ENCODE assay signal across 7 mouse cellular contexts in genomic region chr6:149408833-149409332, GRCm38 (mm10). TPM values are rescaled to one million over a fixed set of nuclear protein-coding genes. Genes with fewer than 3 reads are reported as not detected.
DNase-seq lines count a peak whose midpoint lies in the region; ATAC-seq and TF ChIP-seq lines count a peak whose summit lies in the region.

Gene Bicd1 (plus strand): TSS chr6:149408886.

- 0 out of 2 replicates have a peak, but pooled peaks cover 4% of the 10 kb centered on the region for H3K4me1 ChIP-seq in embryonic facial prominence, embryonic 12.5 days
- no peaks in the 10 kb centered on the region for H3K4me1 ChIP-seq in kidney, adult 2 months (ENCODE audit: control insufficient read depth, insufficient read depth, low read length)
- H3K4me1 ChIP-seq in limb, embryonic 11.5 days (ENCODE audit: control insufficient read depth, insufficient read depth, low read length) = no peaks in the 10 kb centered on the region
- H3K4me1 ChIP-seq in midbrain, embryonic 13.5 days (replicated peaks) = peaks cover 15% of the 10 kb centered on the region

- H3K9me3 ChIP-seq in embryonic facial prominence, embryonic 12.5 days = no peaks in the 10 kb centered on the region
- H3K9me3 ChIP-seq in limb, embryonic 11.5 days (ENCODE audit: control insufficient read depth, low read length) = no peaks in the 10 kb centered on the region
- H3K9me3 ChIP-seq in midbrain, embryonic 13.5 days = no peaks in the 10 kb centered on the region

- under 1% methylated on average over 30 of the region's 30 CpGs for WGBS in embryonic facial prominence, embryonic 12.5 days
- under 1% methylated on average over 30 of the region's 30 CpGs for WGBS in kidney, adult 2 months
- under 1% methylated on average over 30 of the region's 30 CpGs for WGBS in limb, embryonic 11.5 days
- under 1% methylated on average over 30 of the region's 30 CpGs for WGBS in midbrain, embryonic 13.5 days

- peak within 1 kb of the TSS; percentile 69 for H3K4me3 ChIP-seq in embryonic facial prominence, embryonic 12.5 days
- peak within 1 kb of the TSS; percentile 71 for H3K4me3 ChIP-seq in kidney, adult 2 months (ENCODE audit: insufficient read depth, low read depth, low read length)
- peak within 1 kb of the TSS; percentile 69 for H3K4me3 ChIP-seq in limb, embryonic 11.5 days (ENCODE audit: low read depth, low read length)
- H3K4me3 ChIP-seq in midbrain, embryonic 13.5 days (replicated peaks) = peak within 1 kb of the TSS; percentile 70

- no peaks in the 10 kb centered on the region for H3K36me3 ChIP-seq in embryonic facial prominence, embryonic 12.5 days
- H3K36me3 ChIP-seq in kidney, adult 2 months (ENCODE audit: control insufficient read depth, insufficient read depth, low read length) = no peaks in the 10 kb centered on the region
- no peaks in the 10 kb centered on the region for H3K36me3 ChIP-seq in limb, embryonic 11.5 days (ENCODE audit: control insufficient read depth, insufficient read depth, low read length)
- no peaks in the 10 kb centered on the region for H3K36me3 ChIP-seq in midbrain, embryonic 13.5 days

- ATAC-seq in embryonic facial prominence, embryonic 12.5 days (ENCODE audit: insufficient number of reproducible peaks, insufficient read depth, low FRiP score, low TSS enrichment) = peak; percentile 99
- ATAC-seq in limb, embryonic 11.5 days (ENCODE audit: insufficient number of reproducible peaks, low FRiP score, low TSS enrichment, low read depth) = peak; percentile 100
- peak; percentile 100 for ATAC-seq in midbrain, embryonic 13.5 days

- peak within 1 kb of the TSS; percentile 77 for H3K4me2 ChIP-seq in embryonic facial prominence, embryonic 12.5 days (replicated peaks)
- H3K4me2 ChIP-seq in limb, embryonic 11.5 days (ENCODE audit: low read depth, severe bottlenecking) = peak within 1 kb of the TSS; percentile 82
- peak within 1 kb of the TSS; percentile 65 for H3K4me2 ChIP-seq in midbrain, embryonic 13.5 days (replicated peaks)

- peak; percentile 79 to 80 for DNase-seq in adrenal gland, postnatal 36 days
- DNase-seq in heart, adult 18-20 months = peak; percentile 71 to 80
- DNase-seq in kidney, adult 2 months = peak; percentile 84
- DNase-seq in limb, embryonic 11.5 days (ENCODE audit: low spot score) = peak; percentile 81
- peak; percentile 50 for DNase-seq in spleen, adult 12 weeks (ENCODE audit: low spot score)

- H3K27me3 ChIP-seq in embryonic facial prominence, embryonic 12.5 days = no peaks in the 10 kb centered on the region
- H3K27me3 ChIP-seq in kidney, adult 2 months (replicated peaks; ENCODE audit: control insufficient read depth, insufficient read depth, low read length) = no peaks in the 10 kb centered on the region
- no peaks in the 10 kb centered on the region for H3K27me3 ChIP-seq in limb, embryonic 11.5 days (ENCODE audit: control insufficient read depth, insufficient read depth, low read length)
- no peaks in the 10 kb centered on the region for H3K27me3 ChIP-seq in midbrain, embryonic 13.5 days

- H3K27ac ChIP-seq in embryonic facial prominence, embryonic 12.5 days = peak within 1 kb of the TSS; percentile 58; the same call in 1 of the 2 replicates
- peak within 1 kb of the TSS; percentile 18 for H3K27ac ChIP-seq in kidney, adult 2 months (ENCODE audit: insufficient read depth, low read depth, low read length)
- H3K27ac ChIP-seq in limb, embryonic 11.5 days (replicated peaks; ENCODE audit: low read depth, low read length) = no peak within 1 kb of the TSS
- peak within 1 kb of the TSS; percentile 93 for H3K27ac ChIP-seq in midbrain, embryonic 13.5 days

- TF ChIP-seq POLR2A in kidney, adult 2 months (IDR thresholded peaks at IDR 0.05; ENCODE audit: low read depth, low read length) = peak; percentile 78

- H3K9ac ChIP-seq in embryonic facial prominence, embryonic 12.5 days = peak within 1 kb of the TSS; percentile 52
- H3K9ac ChIP-seq in limb, embryonic 11.5 days (ENCODE audit: low read length) = peak within 1 kb of the TSS; percentile 72
- peak within 1 kb of the TSS; percentile 82 for H3K9ac ChIP-seq in midbrain, embryonic 13.5 days (replicated peaks)

- TF ChIP-seq CTCF in kidney, adult 2 months (conservative IDR thresholded peaks at IDR 0.05; ENCODE audit: insufficient read depth, insufficient read length, low read depth, low read length) = no peak

RNA-seq across cellular contexts. Expression of gene Bicd1, which starts in this region (rescaled TPM):
- 1 to 10 TPM; 5.3 to 8.5 TPM for total RNA-seq in adrenal gland, postnatal 36 days (2021)
- polyA plus RNA-seq in embryonic facial prominence, embryonic 12.5 days (2016; fragmentation: Nextera tagmentation; extraction: Ambion mirVana) = 7.3 and 9.1 TPM in 2 replicates
- 1 to 10 TPM; 3.9 to 5.2 TPM for total RNA-seq in heart, adult 18-20 months (2021)
- 2.4 and 2.9 TPM in 2 replicates for polyA plus RNA-seq in kidney, adult 2 months (2012; rRNA removed)
- polyA plus RNA-seq in limb, embryonic 11.5 days (2014; fragmentation: Nextera tagmentation; extraction: Ambion mirVana) = 5.0 and 6.2 TPM in 2 replicates
- polyA plus RNA-seq in midbrain, embryonic 13.5 days (2015; fragmentation: Nextera tagmentation; extraction: Ambion mirVana) = 41.8 and 42.9 TPM in 2 replicates
